Mouse (Mus musculus) C2C12 (cell line): ENCODE results near the gene Doc2g.

Source experiments
- CEBPB ChIP-seq: IDR thresholded peaks from one replicate; pipeline ENCODE4 v1.6.1; 2011; ENCODE audit warnings: low read depth, mild to moderate bottlenecking, control low read depth, moderate library complexity
- CTCF ChIP-seq: IDR thresholded peaks from one replicate; pipeline ENCODE4 v1.5.1; 2011; ENCODE audit not compliant: control insufficient read depth, insufficient read depth, insufficient read length
- FOSL1 ChIP-seq: IDR thresholded peaks from one replicate; pipeline ENCODE4 v1.8.0; 2011; ENCODE audit warnings: mild to moderate bottlenecking, low read length; ENCODE audit not compliant: poor library complexity, insufficient read depth, severe bottlenecking
- MAX ChIP-seq: IDR thresholded peaks from one replicate; pipeline ENCODE4 v1.6.1; 2011; ENCODE audit warnings: mild to moderate bottlenecking, control low read depth
- MYOD1 ChIP-seq: IDR thresholded peaks from one replicate; pipeline ENCODE4 v1.6.1; 2011; ENCODE audit warnings: low read depth; ENCODE audit not compliant: control insufficient read depth, insufficient read length
- MYOG ChIP-seq: IDR thresholded peaks from one replicate; pipeline ENCODE4 v1.6.1; 2011; ENCODE audit not compliant: control insufficient read depth, insufficient read length; ENCODE audit errors: extremely low read depth
- USF1 ChIP-seq: IDR thresholded peaks from one replicate; pipeline ENCODE4 v1.6.1; 2011; ENCODE audit warnings: low read depth, mild to moderate bottlenecking, control low read depth, moderate library complexity

DNA sequence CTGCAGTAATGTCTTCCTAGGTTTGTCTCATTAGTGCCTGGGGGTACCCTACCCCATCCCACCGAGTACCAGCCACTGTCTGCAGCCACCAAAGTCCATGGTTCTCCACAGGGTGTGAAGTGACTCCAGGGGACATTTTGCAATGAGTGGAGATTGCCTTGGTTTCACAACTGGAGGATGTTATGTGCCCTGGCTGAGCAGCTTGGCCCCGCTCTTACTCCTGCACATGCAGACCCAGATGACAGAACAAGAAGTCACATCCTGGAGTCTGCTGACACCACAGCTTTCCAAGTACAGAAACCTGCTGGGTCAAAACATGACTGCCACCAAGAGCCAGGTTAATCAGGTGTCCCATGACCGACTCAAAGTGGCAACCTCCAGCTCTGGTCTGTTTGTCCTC, 48.1 kb upstream of the Doc2g start:
- TF ChIP-seq CTCF (no peak), USF1 (no peak), MAX (no peak), CEBPB (no peak), FOSL1 (no peak), MYOD1 (no peak), MYOG (no peak)
